Mouse (Mus musculus) CH12.LX (cell line): ENCODE measurements around the gene Gm20388. TPM values are rescaled to one million over a fixed set of nuclear protein-coding genes. Genes with fewer than 3 reads are reported as not detected.

Source experiments
- DNase-seq: peaks from one replicate; pipeline ENCODE4 v3.0.0-alpha.2; 2013; ENCODE audit errors: extremely low read depth
- H3K27ac ChIP-seq: 2 replicates; pipeline ENCODE4 v1.5.1; 2012; ENCODE audit warnings: low read depth, mild to moderate bottlenecking, control low read depth, moderate library complexity; ENCODE audit not compliant: insufficient read depth
- H3K27me3 ChIP-seq: replicated peaks from 2 replicates; pipeline ENCODE3; 2012; ENCODE audit warnings: inconsistent platforms
- H3K36me3 ChIP-seq, 2 experiments: replicated peaks in 1 of 2; 2 replicates each; pipeline versions ENCODE3 to v1.6.1; 2012; ENCODE audit warnings: inconsistent platforms in 1 of 2, low read length in 1 of 2, mild to moderate bottlenecking in 1 of 2, mixed read lengths in 1 of 2, moderate library complexity in 1 of 2; ENCODE audit not compliant: control insufficient read depth in 1 of 2, insufficient read depth in 1 of 2
- H3K4me1 ChIP-seq, 2 experiments: 2 replicates each; pipeline ENCODE4 v1.6.1; 2012; ENCODE audit warnings: inconsistent platforms in 1 of 2, moderate library complexity in 1 of 2; ENCODE audit not compliant: insufficient read depth in 2 of 2, control insufficient read depth in 1 of 2
- H3K4me2 ChIP-seq: 2 replicates; pipeline ENCODE4 v1.6.1; 2012; ENCODE audit warnings: low read depth, mild to moderate bottlenecking, control low read depth; ENCODE audit not compliant: poor library complexity, insufficient read depth, severe bottlenecking
- H3K4me3 ChIP-seq, 3 experiments: fragments of 150-350 bp in 1 of 3; sonication (generic) in 1 of 3; replicated peaks in 1 of 3; 2 replicates each; pipeline versions ENCODE3 to v1.5.1; 2011 to 2012; ENCODE audit warnings: low read depth in 2 of 3, low read length in 2 of 3, mild to moderate bottlenecking in 2 of 3, moderate library complexity in 2 of 3, control low read depth in 1 of 3, improper control_type of control experiment in 1 of 3, inconsistent platforms in 1 of 3, mixed read lengths in 1 of 3; ENCODE audit not compliant: poor library complexity in 1 of 3
- H3K79me2 ChIP-seq: replicated peaks from 2 replicates; pipeline ENCODE4 v1.6.1; 2012; ENCODE audit warnings: mild to moderate bottlenecking, moderate library complexity; ENCODE audit not compliant: control insufficient read depth, poor library complexity, insufficient read depth, severe bottlenecking; ENCODE audit errors: extremely low read depth
- H3K9ac ChIP-seq: 2 replicates; pipeline ENCODE4 v1.6.1; 2012; ENCODE audit warnings: low read depth, mild to moderate bottlenecking, control low read depth, moderate library complexity; ENCODE audit not compliant: insufficient read depth
- H3K9me3 ChIP-seq: replicated peaks from 2 replicates; pipeline ENCODE3; 2012; ENCODE audit warnings: low read length, inconsistent platforms, mixed read lengths
- CHD1 ChIP-seq: IDR thresholded peaks from 2 replicates; pipeline ENCODE4 v1.6.1; 2012; ENCODE audit warnings: low read depth, low read length, improper control_type of control experiment, inconsistent platforms
- E2F4 ChIP-seq: IDR thresholded peaks from 2 replicates; pipeline ENCODE4 v1.6.1; 2011; ENCODE audit warnings: low read depth, low read length, improper control_type of control experiment; ENCODE audit not compliant: insufficient replicate concordance
- HCFC1 ChIP-seq: IDR thresholded peaks from 2 replicates; pipeline ENCODE4 v1.6.1; 2012; ENCODE audit warnings: low read depth, mild to moderate bottlenecking, inconsistent platforms, low read length, improper control_type of control experiment
- IRF4 ChIP-seq: IDR thresholded peaks from 2 replicates; pipeline ENCODE4 v1.6.1; 2014; ENCODE audit warnings: low read depth, mild to moderate bottlenecking, inconsistent platforms, low read length, improper control_type of control experiment
- JUN ChIP-seq: IDR thresholded peaks from 2 replicates; pipeline ENCODE4 v1.6.1; 2011; ENCODE audit warnings: low read depth, mild to moderate bottlenecking, low read length, improper control_type of control experiment, moderate library complexity; ENCODE audit not compliant: insufficient read depth
- MAFK ChIP-seq: IDR thresholded peaks from 2 replicates; pipeline ENCODE4 v1.6.1; 2011; ENCODE audit warnings: low read length, improper control_type of control experiment; ENCODE audit not compliant: insufficient replicate concordance
- MAX ChIP-seq: IDR thresholded peaks from 2 replicates; pipeline ENCODE4 v1.6.1; 2011; ENCODE audit warnings: low read length, improper control_type of control experiment
- MAZ ChIP-seq: IDR thresholded peaks from 2 replicates; pipeline ENCODE4 v1.6.1; 2012; ENCODE audit warnings: low read depth, mild to moderate bottlenecking, inconsistent platforms, low read length, improper control_type of control experiment, moderate library complexity
- MEF2A ChIP-seq: IDR thresholded peaks from 2 replicates; pipeline ENCODE4 v1.6.1; 2014; ENCODE audit warnings: low read depth, mild to moderate bottlenecking, inconsistent platforms, low read length, improper control_type of control experiment, borderline replicate concordance
- MXI1 ChIP-seq: IDR thresholded peaks from 2 replicates; pipeline ENCODE4 v1.6.1; 2011; ENCODE audit warnings: mild to moderate bottlenecking, low read depth, low read length, improper control_type of control experiment
- MYC ChIP-seq: IDR thresholded peaks from 2 replicates; pipeline ENCODE4 v1.6.1; 2011; ENCODE audit warnings: low read depth, mild to moderate bottlenecking, improper control_type of control experiment, low read length
- PAX5 ChIP-seq: IDR thresholded peaks from 2 replicates; pipeline ENCODE4 v1.6.1; 2012; ENCODE audit warnings: low read length, inconsistent platforms, mixed read lengths
- RAD21 ChIP-seq: IDR thresholded peaks from 2 replicates; pipeline ENCODE4 v1.6.1; 2011; ENCODE audit warnings: low read depth, mild to moderate bottlenecking, low read length, improper control_type of control experiment, moderate library complexity
- SMC3 ChIP-seq: IDR thresholded peaks from 2 replicates; pipeline ENCODE4 v1.6.1; 2011; ENCODE audit warnings: low read depth, low read length, improper control_type of control experiment
- USF1 ChIP-seq: IDR thresholded peaks from 2 replicates; pipeline ENCODE4 v1.6.1; 2014; ENCODE audit warnings: low read depth, mild to moderate bottlenecking, inconsistent platforms, low read length, improper control_type of control experiment
- ZNF384 ChIP-seq: IDR thresholded peaks from 2 replicates; pipeline ENCODE4 v1.6.1; 2012; ENCODE audit warnings: low read depth, low read length, improper control_type of control experiment, inconsistent platforms
- dilution Hi-C: fragments of 300-500 bp; cut with MboI; formaldehyde crosslinking; loops from 2 replicates; pipeline ENCODE4 v1.14.3; 2020; ENCODE audit warnings: low sequenced_read_pairs; ENCODE audit not compliant: extremely low pct_unique_long_range_greater_than_20kb, extremely low pct_ligation_motif_present
- in situ Hi-C: fragments of 300-500 bp; cut with MboI; formaldehyde crosslinking; loops from 3 replicates; pipeline ENCODE4 v1.14.3; 2019; ENCODE audit warnings: low sequenced_read_pairs, low pct_ligation_motif_present, low pct_unique_long_range_greater_than_20kb, mixed read lengths
- polyA plus RNA-seq: library from polyadenylated mRNA; unstranded; fragments of >175 nt; gene quantifications from 2 replicates; pipeline ENCODE4 v1.2.1, GENCODE M21; 2012; ENCODE audit warnings: low read depth; ENCODE audit not compliant: insufficient read length
- total RNA-seq, 2 experiments: library from RNA; depleted of rRNA; stranded (reverse); fragments of 300-350 nt in 1 of 2; fragments of >200 nt in 1 of 2; gene quantifications; 2 replicates each; pipeline ENCODE4 v1.2.3; 2012 to 2014

Gene Gm20388
- total and polyA plus RNA-seq, 3 experiments = 14.8 to 26.3 (median 22.2) TPM

GRCm38 (mm10) chr8:122571153-122571552 is 2660.5 kb downstream of the Gm20388 start:
- H3K4me2 ChIP-seq = no peak overlapping the region
- H3K79me2 ChIP-seq = peaks cover 27% of the 10 kb centered on the region
- no peak overlapping the region for H3K27ac ChIP-seq
- H3K36me3 ChIP-seq = peaks cover 42 to 62% of the 10 kb centered on the region in 2 experiments
- H3K4me1 ChIP-seq = peaks cover 16 to 54% of the 10 kb centered on the region in 2 experiments
- no peak for DNase-seq
- H3K27me3 ChIP-seq = no peaks in the 10 kb centered on the region
- in situ Hi-C loops = no loop called here
- no peaks in the 10 kb centered on the region for H3K9me3 ChIP-seq
- dilution Hi-C loops = no loop called here
- no peak overlapping the region for H3K4me3 ChIP-seq
- TF ChIP-seq CHD1 (no peak), PAX5 (no peak), MAZ (no peak), HCFC1 (no peak), RAD21 (no peak), SMC3 (no peak), MEF2A (no peak), IRF4 (no peak), USF1 (no peak), MXI1 (no peak)
- H3K9ac ChIP-seq = no peak overlapping the region

GRCm38 (mm10) chr8:122571750-122572267 is 2661.2 kb downstream of the Gm20388 start:
- Histone ChIP-seq H3K9me3 (no peaks in the 10 kb centered on the region), H3K27me3 (no peaks in the 10 kb centered on the region), H3K27ac (no peak overlapping the region), H3K4me2 (no peak overlapping the region), H3K36me3 (peaks cover 42 to 62% of the 10 kb centered on the region in 2 experiments)
- in situ Hi-C loops (no loop called here), dilution Hi-C loops (no loop called here)
- TF ChIP-seq JUN (no peak), E2F4 (no peak), MAX (no peak), MXI1 (no peak), ZNF384 (no peak), CHD1 (no peak), RAD21 (no peak), HCFC1 (no peak), MAZ (no peak), MYC (no peak), MAFK (no peak)
- TF ChIP-seq, all 38 proteins: peak for 0
- DNase-seq = no peak
- H3K4me1 ChIP-seq = peaks cover 16 to 48% of the 10 kb centered on the region in 2 experiments
- no peak overlapping the region for H3K9ac ChIP-seq
- peaks cover 30% of the 10 kb centered on the region for H3K79me2 ChIP-seq
- no peak overlapping the region for H3K4me3 ChIP-seq
